Mouse (Mus musculus) G1E (cell line): Measurements from ENCODE around the gene Bpifa5. TPM values are rescaled to one million over a fixed set of nuclear protein-coding genes. Genes with fewer than 3 reads are reported as not detected.

Source experiments
- ATAC-seq: 2 replicates; pipeline ENCODE4 v1.8.0; 2016; ENCODE audit warnings: mild to moderate bottlenecking; ENCODE audit not compliant: insufficient number of reproducible peaks, poor library complexity, low FRiP score, severe bottlenecking; ENCODE audit errors: extremely low read depth
- DNase-seq: peaks from one replicate; pipeline ENCODE4 v3.0.0; 2012; ENCODE audit warnings: low spot score
- H3K27me3 ChIP-seq: 2 replicates; pipeline ENCODE4 v1.6.1; 2012; ENCODE audit warnings: mild to moderate bottlenecking, low read length, inconsistent platforms; ENCODE audit not compliant: insufficient read depth
- H3K36me3 ChIP-seq: replicated peaks from 2 replicates; pipeline ENCODE3; 2012; ENCODE audit warnings: mild to moderate bottlenecking, inconsistent platforms
- H3K4me1 ChIP-seq: 2 replicates; pipeline ENCODE4 v1.6.1; 2012; ENCODE audit warnings: low read depth, low read length, inconsistent platforms, mixed read lengths; ENCODE audit not compliant: insufficient read depth
- H3K4me3 ChIP-seq: 2 replicates; pipeline ENCODE4 v1.5.1; 2012; ENCODE audit warnings: low read depth, mild to moderate bottlenecking, inconsistent platforms, low read length, moderate library complexity, mixed read lengths
- H3K9me3 ChIP-seq: replicated peaks from 2 replicates; pipeline ENCODE4 v1.6.1; 2012; ENCODE audit warnings: inconsistent platforms
- CTCF ChIP-seq: IDR thresholded peaks from 2 replicates; pipeline ENCODE4 v1.5.1; 2012; ENCODE audit warnings: low read depth, low read length, inconsistent platforms, mixed read lengths
- GATA1 ChIP-seq: IDR thresholded peaks from 2 replicates; pipeline ENCODE4 v1.6.1; 2012; ENCODE audit warnings: borderline replicate concordance, low read length, inconsistent platforms, mixed read lengths
- GATA2 ChIP-seq: IDR thresholded peaks from 2 replicates; pipeline ENCODE4 v1.6.1; 2012; ENCODE audit warnings: low read depth, low read length, inconsistent platforms, borderline replicate concordance
- POLR2AphosphoS5 ChIP-seq: IDR thresholded peaks from 2 replicates; pipeline ENCODE4 v1.6.1; 2012; ENCODE audit warnings: low read depth, low read length, inconsistent platforms; ENCODE audit not compliant: insufficient replicate concordance
- TAL1 ChIP-seq: conservative IDR thresholded peaks from 2 replicates; pipeline ENCODE4 v1.6.1; 2012; ENCODE audit warnings: low read depth, low read length, inconsistent platforms, mixed read lengths
- polyA plus RNA-seq: library from polyadenylated mRNA; stranded (reverse); fragments of >175 nt; gene quantifications from 2 replicates; pipeline ENCODE4 v1.2.3, GENCODE M21; 2012
- total RNA-seq, 2 experiments: library from RNA; stranded (forward) in 1 of 2; stranded (reverse) in 1 of 2; fragments of 200-1000 nt in 1 of 2; fragments of >200 nt in 1 of 2; fragmentation: Nextera tagmentation in 1 of 2; gene quantifications; 2 replicates each; pipeline ENCODE4 v1.2.3; 2014 to 2017

The Bpifa5 gene
- total and polyA plus RNA-seq, 3 experiments, result not detected

- Histone ChIP-seq H3K27me3 (peaks cover 6% of the 10 kb centered on the region; the same call in 1 of the 2 replicates), H3K4me1 (no peaks in the 10 kb centered on the region), H3K4me3 (no peak overlapping the region), H3K36me3 (no peaks in the 10 kb centered on the region), H3K9me3 (no peaks in the 10 kb centered on the region)
- no peak for DNase-seq
- no peak for ATAC-seq
- TF ChIP-seq GATA2 (no peak), CTCF (no peak), TAL1 (no peak), GATA1 (no peak), POLR2AphosphoS5 (no peak)
These were observed 23.3 kb downstream of the Bpifa5 start for GRCm38 (mm10) chr2:154185748-154186147.

DNA sequence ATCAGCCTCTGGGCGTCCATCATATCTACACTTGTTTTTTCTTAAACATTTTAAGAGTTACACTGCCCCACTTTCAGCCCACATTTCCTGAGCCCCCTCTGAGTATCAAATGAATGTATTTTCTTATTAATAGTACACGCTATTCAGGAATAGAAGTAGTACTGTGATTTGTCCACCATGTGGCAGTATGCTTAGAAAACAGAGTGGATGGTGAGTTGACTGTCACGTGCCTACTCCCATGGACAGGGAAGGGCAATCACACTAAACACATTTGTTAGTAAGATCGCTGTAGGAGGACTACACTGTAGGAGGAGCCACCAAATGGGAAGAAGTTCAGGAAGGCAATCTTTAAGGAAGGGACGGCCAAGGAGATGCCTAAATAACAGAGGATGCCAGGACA lies 25.1 kb downstream of the Bpifa5 start:
- H3K36me3 ChIP-seq, result no peaks in the 10 kb centered on the region
- no peak overlapping the region for H3K4me3 ChIP-seq
- TF ChIP-seq GATA2 (no peak), GATA1 (no peak), POLR2AphosphoS5 (no peak), TAL1 (no peak), CTCF (no peak)
- H3K9me3 ChIP-seq, result no peaks in the 10 kb centered on the region
- H3K4me1 ChIP-seq, result no peaks in the 10 kb centered on the region
- ATAC-seq, result no peak
- no peak for DNase-seq
- H3K27me3 ChIP-seq, result peaks cover 7% of the 10 kb centered on the region; the same call in 1 of the 2 replicates

GRCm38 (mm10) chr2:154189877-154190434 lies 27.5 kb downstream of the Bpifa5 start:
- no peaks in the 10 kb centered on the region for H3K4me1 ChIP-seq
- H3K4me3 ChIP-seq, result no peak overlapping the region
- ATAC-seq, result no peak
- DNase-seq, result no peak
- H3K27me3 ChIP-seq, result peaks cover 9% of the 10 kb centered on the region; the same call in 1 of the 2 replicates
- TF ChIP-seq TAL1, result no peak
- no peak for TF ChIP-seq GATA2
- TF ChIP-seq POLR2AphosphoS5, result no peak
- no peak for TF ChIP-seq GATA1
- no peak for TF ChIP-seq CTCF
- H3K9me3 ChIP-seq, result no peaks in the 10 kb centered on the region
- no peaks in the 10 kb centered on the region for H3K36me3 ChIP-seq

GRCm38 (mm10) chr2:154190546-154191258 lies 28.3 kb downstream of the Bpifa5 start, which contains the start of gene Bpifb1:
Bpifb1 (plus strand) TSS chr2:154190818.
- H3K36me3 ChIP-seq, result no peaks in the 10 kb centered on the region
- H3K9me3 ChIP-seq, result no peaks in the 10 kb centered on the region
- DNase-seq, result no peak
- H3K4me3 ChIP-seq, result no peak within 1 kb of the TSS
- no peaks in the 10 kb centered on the region for H3K4me1 ChIP-seq
- H3K27me3 ChIP-seq, result peaks cover 9% of the 10 kb centered on the region; the same call in 1 of the 2 replicates
- ATAC-seq, result no peak
- TF ChIP-seq CTCF (no peak), POLR2AphosphoS5 (no peak), TAL1 (no peak), GATA1 (no peak), GATA2 (no peak)

GRCm38 (mm10) chr2:154192141-154192540 lies 29.7 kb downstream of the Bpifa5 start:
- H3K9me3 ChIP-seq, result no peaks in the 10 kb centered on the region
- H3K27me3 ChIP-seq, result peaks cover 11% of the 10 kb centered on the region; the same call in 1 of the 2 replicates
- no peak overlapping the region for H3K4me3 ChIP-seq
- no peak for DNase-seq
- no peaks in the 10 kb centered on the region for H3K4me1 ChIP-seq
- ATAC-seq, result no peak
- no peaks in the 10 kb centered on the region for H3K36me3 ChIP-seq
- no peak for TF ChIP-seq TAL1
- TF ChIP-seq GATA2, result no peak
- no peak for TF ChIP-seq CTCF
- TF ChIP-seq GATA1, result no peak
- TF ChIP-seq POLR2AphosphoS5, result no peak

GRCm38 (mm10) chr2:154193071-154193470 lies 30.7 kb downstream of the Bpifa5 start:
- Histone ChIP-seq H3K27me3 (peaks cover 14% of the 10 kb centered on the region; the same call in 1 of the 2 replicates), H3K4me1 (no peaks in the 10 kb centered on the region), H3K9me3 (no peaks in the 10 kb centered on the region), H3K36me3 (no peaks in the 10 kb centered on the region), H3K4me3 (no peak overlapping the region)
- ATAC-seq, result no peak
- no peak for TF ChIP-seq GATA2
- no peak for TF ChIP-seq GATA1
- no peak for TF ChIP-seq CTCF
- no peak for TF ChIP-seq TAL1
- TF ChIP-seq POLR2AphosphoS5, result no peak
- no peak for DNase-seq
